In genomic region chr9:50873210-50873609, GRCm38 (mm10) we compare ENCODE assay signal across 15 mouse cellular contexts.
"Had no signal": no experiment of that assay in that cellular context is flagged by ENCODE, and none has a peak within 500 bp of the region (broad histone marks: within the 10 kb centered on the region; RNA-seq: fewer than 3 reads in every experiment).

No protein-coding gene starts in this region.

- DNase-seq: liver, postnatal 0 days; lung, embryonic 14.5 days; lung, postnatal 10 days; lung, postnatal 36 days; right cerebral cortex, postnatal 14 days; thymus, adult 2 months; thymus, postnatal 25 days; thymus, postnatal 4 days had no signal

- H3K4me1 ChIP-seq: liver, embryonic 15.5 days; midbrain, embryonic 13.5 days; midbrain, embryonic 15.5 days; neural tube, embryonic 12.5 days; stomach, embryonic 15.5 days had no signal

- H3K27ac ChIP-seq: liver, embryonic 15.5 days; macrophage; midbrain, embryonic 15.5 days; neural tube, embryonic 12.5 days; stomach, embryonic 15.5 days had no signal

- H3K4me3 ChIP-seq: liver, embryonic 15.5 days; megakaryocyte, embryonic 14.5 days; midbrain, embryonic 13.5 days; midbrain, embryonic 15.5 days; neural tube, embryonic 12.5 days; stomach, embryonic 15.5 days had no signal
